Comparison of ENCODE assay signal across 8 mouse cellular contexts in genomic region chr10:41684548-41684996, GRCm38 (mm10). TPM values are rescaled to one million over a fixed set of nuclear protein-coding genes. Genes with fewer than 3 reads are reported as not detected.
DNase-seq lines count a peak whose midpoint lies in the region; ATAC-seq lines count a peak whose summit lies in the region.

No protein-coding gene starts in this region.

- 0 out of 2 replicates have a peak, but pooled peaks cover 3% of the 10 kb centered on the region for H3K9me3 ChIP-seq in hindbrain, embryonic 14.5 days (ENCODE audit: control insufficient read depth, low read length)
- no peaks in the 10 kb centered on the region for H3K9me3 ChIP-seq in liver, embryonic 11.5 days (ENCODE audit: control insufficient read depth, low read length)
- H3K9me3 ChIP-seq in neural tube, embryonic 12.5 days, result no peaks in the 10 kb centered on the region

- ATAC-seq in hindbrain, embryonic 14.5 days (ENCODE audit: low FRiP score), result no peak
- ATAC-seq in liver, embryonic 11.5 days (replicated peaks; ENCODE audit: low FRiP score), result no peak
- no peak for ATAC-seq in neural tube, embryonic 12.5 days (ENCODE audit: low FRiP score, low read depth)

- H3K4me2 ChIP-seq in hindbrain, embryonic 14.5 days (replicated peaks), result peak overlapping the region; percentile 29
- H3K4me2 ChIP-seq in liver, embryonic 11.5 days, result peak overlapping the region; percentile 47
- peak overlapping the region; percentile 47 for H3K4me2 ChIP-seq in neural tube, embryonic 12.5 days (replicated peaks)

- peak; percentile 25 for DNase-seq in adrenal gland, postnatal 14 days
- no peak for DNase-seq in adrenal gland, postnatal 25 days
- peak; percentile 96 for DNase-seq in ZHBTc4 (ENCODE audit: low read depth, low spot score)
- DNase-seq in hindbrain, embryonic 14.5 days (ENCODE audit: low spot score), result no peak
- no peak for DNase-seq in liver, embryonic 11.5 days (ENCODE audit: low spot score)
- no peak for DNase-seq in cerebellum, postnatal 36 days
- DNase-seq in left cerebral cortex, adult 18-20 months (ENCODE audit: low spot score in 2 of 2), result no peak

- no peak overlapping the region for H3K27ac ChIP-seq in hindbrain, embryonic 14.5 days
- no peak overlapping the region for H3K27ac ChIP-seq in liver, embryonic 11.5 days (ENCODE audit: low read depth, low read length)
- H3K27ac ChIP-seq in neural tube, embryonic 12.5 days, result no peak overlapping the region

- no peak overlapping the region for H3K4me3 ChIP-seq in hindbrain, embryonic 14.5 days (replicated peaks; ENCODE audit: low read length)
- no peak overlapping the region for H3K4me3 ChIP-seq in liver, embryonic 11.5 days (ENCODE audit: low read depth, low read length)
- no peak overlapping the region for H3K4me3 ChIP-seq in neural tube, embryonic 12.5 days

- H3K4me1 ChIP-seq in hindbrain, embryonic 14.5 days (replicated peaks; ENCODE audit: control insufficient read depth, insufficient read depth, low read length), result no peaks in the 10 kb centered on the region
- H3K4me1 ChIP-seq in liver, embryonic 11.5 days (replicated peaks; ENCODE audit: control insufficient read depth, insufficient read depth, low read length), result no peaks in the 10 kb centered on the region
- H3K4me1 ChIP-seq in neural tube, embryonic 12.5 days, result no peaks in the 10 kb centered on the region; the same call in 1 of the 2 replicates

- WGBS in hindbrain, embryonic 14.5 days, result 7% methylated on average over 21 of the region's 21 CpGs
- 2% methylated on average over 21 of the region's 21 CpGs for WGBS in liver, embryonic 11.5 days
- WGBS in neural tube, embryonic 12.5 days, result 3% methylated on average over 21 of the region's 21 CpGs

- H3K27me3 ChIP-seq in hindbrain, embryonic 14.5 days (ENCODE audit: control insufficient read depth, insufficient read depth, low read length), result peaks cover 13% of the 10 kb centered on the region
- H3K27me3 ChIP-seq in liver, embryonic 11.5 days (replicated peaks; ENCODE audit: control insufficient read depth, insufficient read depth, low read length), result peaks cover 3% of the 10 kb centered on the region; the same call in 1 of the 2 replicates
- H3K27me3 ChIP-seq in neural tube, embryonic 12.5 days (replicated peaks), result no peaks in the 10 kb centered on the region; the same call in 1 of the 2 replicates

- no peak overlapping the region for H3K9ac ChIP-seq in hindbrain, embryonic 14.5 days
- H3K9ac ChIP-seq in liver, embryonic 11.5 days (ENCODE audit: low read depth, low read length), result no peak overlapping the region
- no peak overlapping the region for H3K9ac ChIP-seq in neural tube, embryonic 12.5 days

- no peaks in the 10 kb centered on the region for H3K36me3 ChIP-seq in hindbrain, embryonic 14.5 days (replicated peaks; ENCODE audit: control insufficient read depth, insufficient read depth)
- no peaks in the 10 kb centered on the region for H3K36me3 ChIP-seq in liver, embryonic 11.5 days (ENCODE audit: control insufficient read depth, insufficient read depth, low read length)
- no peaks in the 10 kb centered on the region for H3K36me3 ChIP-seq in neural tube, embryonic 12.5 days

RNA-seq across cellular contexts. Expression of gene Ccdc162, which starts 31.9 kb away (rescaled TPM):
- 0.56 and 0.82 TPM in 2 replicates for total RNA-seq in adrenal gland, postnatal 14 days (2021)
- 0.39 and 0.76 TPM in 2 replicates for total RNA-seq in adrenal gland, postnatal 25 days (2021)
- polyA plus RNA-seq in hindbrain, embryonic 14.5 days (2014; fragmentation: Nextera tagmentation; extraction: Ambion mirVana), result 1.0 and 2.7 TPM in 2 replicates
- polyA plus RNA-seq in liver, embryonic 11.5 days (2014; fragmentation: Nextera tagmentation; extraction: Ambion mirVana), result 0.26 and 0.43 TPM in 2 replicates
- polyA plus RNA-seq in neural tube, embryonic 12.5 days (2016; fragmentation: Nextera tagmentation; extraction: Ambion mirVana), result 0.27 and 0.51 TPM in 2 replicates
- total RNA-seq in left cerebral cortex, adult 18-20 months (2021), result 1 to 10 TPM; 1.5 to 1.7 TPM

Comparison
In these comparisons a context has a peak if more than half of its experiments do, and no peak if none do; other contexts are left out.
1. DNase-seq: peak in adrenal gland, postnatal 14 days (single experiment) and ZHBTc4 (single experiment); none in adrenal gland, postnatal 25 days (single experiment), hindbrain, embryonic 14.5 days (single experiment), liver, embryonic 11.5 days (single experiment), cerebellum, postnatal 36 days (0 of 2) and left cerebral cortex, adult 18-20 months (0 of 2).
2. Peak in every context shown above with its lines, with median percentiles within 50 percentile points of each other: H3K4me2 ChIP-seq.